Mouse (Mus musculus) embryonic facial prominence, embryonic 12.5 days (tissue): ENCODE measurements around the gene Crtc3. TPM values are rescaled to one million over a fixed set of nuclear protein-coding genes. Genes with fewer than 3 reads are reported as not detected.

ENCODE experiments used
- ATAC-seq: fragments of 200-750 bp; cut with Nextera tagmentation; 2 replicates; pipeline ENCODE4 v1.8.0; 2017; ENCODE audit not compliant: insufficient number of reproducible peaks, insufficient read depth, low FRiP score, low TSS enrichment
- H3K27ac ChIP-seq: fragments of 300-500 bp; sonication (generic); 2 replicates; pipeline ENCODE4 v1.5.1; 2016; ENCODE audit warnings: mild to moderate bottlenecking
- H3K27me3 ChIP-seq: fragments of 300-500 bp; sonication (generic); 2 replicates; pipeline ENCODE4 v1.6.1; 2016; ENCODE audit warnings: mild to moderate bottlenecking, moderate library complexity
- H3K36me3 ChIP-seq: fragments of 300-500 bp; sonication (generic); 2 replicates; pipeline ENCODE4 v1.6.1; 2016; ENCODE audit warnings: mild to moderate bottlenecking
- H3K4me1 ChIP-seq: fragments of 300-500 bp; sonication (generic); 2 replicates; pipeline ENCODE4 v1.6.1; 2016
- H3K4me2 ChIP-seq: fragments of 300-500 bp; sonication (generic); replicated peaks from 2 replicates; pipeline ENCODE4 v1.6.1; 2016; ENCODE audit warnings: mild to moderate bottlenecking, moderate library complexity
- H3K4me3 ChIP-seq: fragments of 300-500 bp; sonication (generic); 2 replicates; pipeline ENCODE4 v1.5.1; 2016; ENCODE audit warnings: mild to moderate bottlenecking
- H3K9ac ChIP-seq: fragments of 300-500 bp; sonication (generic); 2 replicates; pipeline ENCODE4 v1.6.1; 2016; ENCODE audit warnings: mild to moderate bottlenecking, moderate library complexity
- H3K9me3 ChIP-seq: fragments of 300-500 bp; sonication (generic); 2 replicates; pipeline ENCODE4 v1.6.1; 2016; ENCODE audit warnings: mild to moderate bottlenecking, moderate library complexity
- WGBS: fragments of 180-500 bp; shearing (Covaris S2); methylation state at CpG from one replicate; pipeline ENCODE4 v1.1.7; 2016; 5-methylcytosine and 5-hydroxymethylcytosine counted together
- polyA plus RNA-seq: library from polyadenylated mRNA; unstranded; fragments of >200 nt; fragmentation: Nextera tagmentation; extraction: Ambion mirVana; gene quantifications from 2 replicates; pipeline ENCODE4 v1.2.1, GENCODE M21; 2016

Crtc3 gene
- polyA plus RNA-seq, 1 experiment from 2014 or later, result 25.0 TPM

GRCm38 (mm10) chr7:80623276-80623675 is 65.4 kb downstream of the Crtc3 start:
- Histone ChIP-seq H3K4me3 (no peak overlapping the region), H3K4me1 (no peaks in the 10 kb centered on the region), H3K27me3 (no peaks in the 10 kb centered on the region), H3K9me3 (no peaks in the 10 kb centered on the region), H3K4me2 (no peak overlapping the region), H3K9ac (no peak overlapping the region), H3K36me3 (peaks cover 13% of the 10 kb centered on the region), H3K27ac (no peak overlapping the region)
- 89% methylated on average over 5 of the region's 5 CpGs for WGBS
- ATAC-seq, result no peak

DNA sequence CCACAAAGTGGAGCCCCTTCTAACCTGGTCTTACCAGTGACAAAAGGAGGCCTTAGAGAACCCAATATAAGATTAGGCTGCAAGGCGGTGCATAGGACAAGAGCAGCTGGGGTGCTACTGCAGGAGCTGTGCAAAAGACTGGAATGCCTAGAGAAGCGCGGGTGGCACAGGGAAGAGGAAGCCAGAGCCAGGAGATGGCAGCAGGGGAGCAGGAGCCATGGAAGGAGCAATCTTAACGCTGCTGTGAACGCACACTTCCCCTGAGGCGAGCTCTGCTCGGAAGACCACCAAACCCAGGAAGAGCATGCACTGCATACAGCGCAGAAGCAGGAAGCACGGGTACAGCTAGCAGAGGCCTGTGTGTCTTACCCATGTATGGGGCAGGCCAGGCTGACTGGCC is 72.6 kb downstream of the Crtc3 start:
- H3K27ac ChIP-seq, result no peak overlapping the region
- H3K4me1 ChIP-seq, result peaks cover 19% of the 10 kb centered on the region
- H3K9me3 ChIP-seq, result no peaks in the 10 kb centered on the region
- no peak overlapping the region for H3K4me3 ChIP-seq
- 65% methylated on average over 9 of the region's 9 CpGs for WGBS
- no peak overlapping the region for H3K4me2 ChIP-seq
- no peak for ATAC-seq
- peaks cover 9% of the 10 kb centered on the region for H3K36me3 ChIP-seq
- no peak overlapping the region for H3K9ac ChIP-seq
- no peaks in the 10 kb centered on the region for H3K27me3 ChIP-seq

- Histone ChIP-seq H3K4me3 (no peak overlapping the region), H3K9ac (no peak overlapping the region), H3K9me3 (no peaks in the 10 kb centered on the region), H3K4me1 (peaks cover 19% of the 10 kb centered on the region), H3K27me3 (no peaks in the 10 kb centered on the region), H3K36me3 (peaks cover 10% of the 10 kb centered on the region), H3K4me2 (no peak overlapping the region), H3K27ac (no peak overlapping the region)
- no peak for ATAC-seq
- 85% methylated on average over 3 of the region's 3 CpGs for WGBS
Measured at GRCm38 (mm10) chr7:80614042-80614441, 74.6 kb downstream of the Crtc3 start.

- ATAC-seq, result no peak
- 37% methylated on average over 11 of the region's 11 CpGs for WGBS
- Histone ChIP-seq H3K36me3 (peaks cover 10% of the 10 kb centered on the region), H3K27me3 (no peaks in the 10 kb centered on the region), H3K9me3 (no peaks in the 10 kb centered on the region), H3K4me3 (no peak overlapping the region), H3K4me1 (peaks cover 19% of the 10 kb centered on the region), H3K9ac (no peak overlapping the region), H3K27ac (no peak overlapping the region), H3K4me2 (no peak overlapping the region)
Measured at GRCm38 (mm10) chr7:80612191-80612787, 76.4 kb downstream of the Crtc3 start.

GRCm38 (mm10) chr7:80611646-80612045 is 77.0 kb downstream of the Crtc3 start:
- no peak overlapping the region for H3K9ac ChIP-seq
- no peaks in the 10 kb centered on the region for H3K27me3 ChIP-seq
- no peaks in the 10 kb centered on the region for H3K9me3 ChIP-seq
- H3K4me3 ChIP-seq, result no peak overlapping the region
- WGBS, result 71% methylated on average over 7 of the region's 7 CpGs
- H3K4me2 ChIP-seq, result no peak overlapping the region
- no peak for ATAC-seq
- peaks cover 10% of the 10 kb centered on the region for H3K36me3 ChIP-seq
- H3K27ac ChIP-seq, result 0 out of 2 replicates have a peak overlapping the region, but pooled peaks have one; percentile 23
- peaks cover 19% of the 10 kb centered on the region for H3K4me1 ChIP-seq

DNA sequence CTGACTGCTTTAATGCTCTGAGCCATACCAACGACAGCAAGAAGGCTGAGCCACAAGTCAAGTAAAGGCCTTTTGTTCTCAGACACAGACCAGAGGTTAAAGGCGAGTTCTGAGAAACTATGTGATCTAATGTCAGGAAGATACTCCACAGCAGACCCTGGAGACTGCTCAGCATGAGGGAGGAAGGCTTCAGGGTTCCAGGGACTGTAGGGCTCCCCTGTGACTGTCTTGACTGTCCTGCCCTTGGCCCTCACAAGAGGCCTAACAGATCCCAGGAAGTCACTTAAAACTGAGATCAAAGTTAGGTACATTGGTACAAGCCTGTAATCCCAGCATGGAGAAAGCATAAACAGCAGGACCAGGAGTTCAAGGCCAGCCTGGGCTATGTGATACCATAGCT is 81.2 kb downstream of the Crtc3 start:
- 40% methylated on average over 2 of the region's 2 CpGs for WGBS
- H3K4me2 ChIP-seq, result no peak overlapping the region

DNA sequence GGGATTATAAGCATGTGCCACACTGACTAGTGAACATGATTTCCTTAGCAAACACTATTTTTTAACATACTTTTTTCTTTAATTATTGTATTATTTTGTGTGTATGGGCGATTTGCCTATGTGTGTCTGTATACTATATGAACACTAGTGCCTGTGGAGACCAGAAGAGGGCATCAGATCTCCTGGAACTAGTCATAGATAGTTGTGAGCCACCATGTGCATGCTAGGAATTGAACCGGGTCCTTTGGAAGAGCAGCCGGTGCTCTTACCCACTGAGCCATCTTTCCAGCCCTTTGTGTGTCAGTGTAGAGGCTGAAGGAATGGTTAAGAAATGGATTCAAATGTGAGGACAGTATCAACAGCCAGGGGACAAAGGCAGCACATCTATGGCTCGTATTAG is 82.2 kb downstream of the Crtc3 start:
- Histone ChIP-seq H3K27ac (no peak overlapping the region), H3K4me3 (no peak overlapping the region), H3K36me3 (peaks cover 12% of the 10 kb centered on the region), H3K9me3 (no peaks in the 10 kb centered on the region), H3K9ac (no peak overlapping the region), H3K27me3 (no peaks in the 10 kb centered on the region), H3K4me1 (peaks cover 8% of the 10 kb centered on the region; the same call in 1 of the 2 replicates), H3K4me2 (no peak overlapping the region)
- WGBS, result 83% methylated on average over 4 of the region's 4 CpGs
- ATAC-seq, result no peak

More for the DNA sequence above, 81.2 kb downstream of the Crtc3 start:
- Histone ChIP-seq H3K4me3 (no peak overlapping the region), H3K27ac (no peak overlapping the region), H3K9me3 (no peaks in the 10 kb centered on the region), H3K4me1 (peaks cover 18% of the 10 kb centered on the region), H3K36me3 (peaks cover 12% of the 10 kb centered on the region), H3K9ac (no peak overlapping the region), H3K27me3 (no peaks in the 10 kb centered on the region)
- no peak for ATAC-seq

GRCm38 (mm10) chr7:80605557-80605930 is 83.1 kb downstream of the Crtc3 start:
- H3K4me2 ChIP-seq, result no peak overlapping the region
- ATAC-seq, result no peak
- H3K4me1 ChIP-seq, result peaks cover 8% of the 10 kb centered on the region; the same call in 1 of the 2 replicates
- WGBS, result 6% methylated on average over 10 of the region's 10 CpGs
- no peak overlapping the region for H3K9ac ChIP-seq
- no peak overlapping the region for H3K4me3 ChIP-seq
- H3K9me3 ChIP-seq, result no peaks in the 10 kb centered on the region
- H3K27me3 ChIP-seq, result no peaks in the 10 kb centered on the region
- no peak overlapping the region for H3K27ac ChIP-seq
- H3K36me3 ChIP-seq, result peaks cover 16% of the 10 kb centered on the region

GRCm38 (mm10) chr7:80604908-80605556 is 83.6 kb downstream of the Crtc3 start:
- no peak overlapping the region for H3K9ac ChIP-seq
- no peak overlapping the region for H3K4me2 ChIP-seq
- H3K9me3 ChIP-seq, result no peaks in the 10 kb centered on the region
- ATAC-seq, result no peak
- peaks cover 20% of the 10 kb centered on the region for H3K36me3 ChIP-seq
- H3K27ac ChIP-seq, result no peak overlapping the region
- no peaks in the 10 kb centered on the region for H3K27me3 ChIP-seq
- WGBS, result 26% methylated on average over 11 of the region's 11 CpGs
- H3K4me3 ChIP-seq, result no peak overlapping the region
- H3K4me1 ChIP-seq, result peaks cover 8% of the 10 kb centered on the region; the same call in 1 of the 2 replicates

- H3K9me3 ChIP-seq, result no peaks in the 10 kb centered on the region
- ATAC-seq, result no peak
- no peak overlapping the region for H3K9ac ChIP-seq
- no peak overlapping the region for H3K27ac ChIP-seq
- no peaks in the 10 kb centered on the region for H3K27me3 ChIP-seq
- peaks cover 26% of the 10 kb centered on the region for H3K36me3 ChIP-seq
- H3K4me1 ChIP-seq, result peaks cover 8% of the 10 kb centered on the region; the same call in 1 of the 2 replicates
- 81% methylated on average over 1 of the region's 1 CpGs for WGBS
- no peak overlapping the region for H3K4me2 ChIP-seq
- H3K4me3 ChIP-seq, result no peak overlapping the region
Measured at GRCm38 (mm10) chr7:80602574-80602973, 86.1 kb downstream of the Crtc3 start.

- 90% methylated on average over 13 of the region's 13 CpGs for WGBS
- Histone ChIP-seq H3K4me1 (no peaks in the 10 kb centered on the region), H3K36me3 (peaks cover 52% of the 10 kb centered on the region), H3K27ac (no peak overlapping the region), H3K4me2 (no peak overlapping the region), H3K9me3 (no peaks in the 10 kb centered on the region), H3K4me3 (no peak overlapping the region), H3K9ac (no peak overlapping the region), H3K27me3 (no peaks in the 10 kb centered on the region)
- ATAC-seq, result no peak
Measured at GRCm38 (mm10) chr7:80598436-80598985, 90.2 kb downstream of the Crtc3 start.

DNA sequence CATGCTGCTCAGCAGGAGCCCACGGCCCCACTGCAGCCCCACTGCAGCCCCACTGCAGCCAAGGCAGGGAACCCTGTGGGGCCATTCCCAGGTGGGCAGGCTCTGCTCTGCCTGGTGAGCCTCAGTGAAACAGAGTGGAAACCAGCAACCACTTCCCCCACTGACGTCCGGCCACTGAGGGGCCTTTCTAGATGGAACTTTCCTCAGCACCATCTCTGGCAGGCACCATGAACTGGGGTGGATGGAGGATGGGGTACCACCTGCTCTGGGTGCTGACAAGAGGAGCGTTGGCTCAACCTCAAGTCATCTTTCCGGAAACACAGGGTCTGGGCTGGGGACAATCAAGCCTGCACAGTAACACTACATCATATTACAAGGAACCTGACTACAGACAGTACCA is 90.8 kb downstream of the Crtc3 start:
- no peak for ATAC-seq
- Histone ChIP-seq H3K27ac (no peak overlapping the region), H3K9ac (no peak overlapping the region), H3K36me3 (peaks cover 56% of the 10 kb centered on the region), H3K4me1 (no peaks in the 10 kb centered on the region), H3K4me3 (no peak overlapping the region), H3K27me3 (no peaks in the 10 kb centered on the region), H3K9me3 (no peaks in the 10 kb centered on the region), H3K4me2 (no peak overlapping the region)
- 81% methylated on average over 5 of the region's 5 CpGs for WGBS
